Comparison of ENCODE assay signal across 11 mouse cellular contexts in the genomic region with DNA sequence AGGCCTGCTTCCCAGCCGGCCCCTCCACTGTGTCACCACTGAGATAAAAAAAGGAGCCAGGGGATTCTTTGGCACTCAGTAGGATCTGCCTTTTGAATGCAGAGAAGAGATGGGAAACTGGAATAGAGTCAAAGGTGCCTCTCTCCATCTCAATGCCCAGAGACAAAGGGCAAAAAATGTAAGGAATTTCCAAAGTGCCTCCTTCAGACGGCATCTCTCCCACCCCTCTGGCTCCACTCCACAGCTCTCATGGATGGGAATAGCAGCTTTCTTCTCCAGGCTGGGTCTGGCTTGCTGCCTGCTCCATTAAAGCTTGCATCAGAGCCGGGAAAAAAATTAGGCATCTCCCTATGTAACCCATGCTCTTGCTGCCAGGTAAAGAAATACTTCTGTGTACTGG. TPM values are rescaled to one million over a fixed set of nuclear protein-coding genes. Genes with fewer than 3 reads are reported as not detected.
DNase-seq lines count a peak whose midpoint lies in the region; ATAC-seq and TF ChIP-seq lines count a peak whose summit lies in the region.
"Had no signal": no experiment of that assay in that cellular context is flagged by ENCODE, and none has a peak within 500 bp of the region (broad histone marks: within the 10 kb centered on the region; RNA-seq: fewer than 3 reads in every experiment).

No protein-coding gene starts in this region.

- peak; percentile 68 for ATAC-seq in lung, embryonic 16.5 days (ENCODE audit: low read depth)
- ATAC-seq in hindbrain, embryonic 16.5 days = peak; percentile 14; the same call in 1 of the 2 replicates

- TF ChIP-seq POLR2A in lung, adult 2 months (IDR thresholded peaks at IDR 0.05; ENCODE audit: borderline replicate concordance, extremely low read depth, low read depth, low read length) = no peak

- TF ChIP-seq CTCF in gastrocnemius, adult 2 months (IDR thresholded peaks at IDR 0.05) = no peak
- no peak for TF ChIP-seq CTCF in lung, adult 2 months (IDR thresholded peaks at IDR 0.05; ENCODE audit: insufficient read depth, low read length)

- DNase-seq in gastrocnemius, adult 2 months = peak; percentile 47
- no peak for DNase-seq in gastrocnemius, postnatal 36 days
- no peak for DNase-seq in lung, adult 2 months
- DNase-seq in right cerebral cortex, postnatal 4 days = peak; percentile 60
- DNase-seq in layer of hippocampus, adult 9-11 months = no peak
- DNase-seq in cerebellum, adult 9-11 months = no peak
- DNase-seq: adrenal gland, postnatal 14 days; kidney, adult 18-20 months had no signal

- no peaks in the 10 kb centered on the region for H3K27me3 ChIP-seq in lung, embryonic 16.5 days (ENCODE audit: control insufficient read depth, insufficient read depth, low read depth, low read length)
- H3K27me3 ChIP-seq in hindbrain, embryonic 16.5 days (replicated peaks; ENCODE audit: control insufficient read depth, insufficient read depth, low read length) = no peaks in the 10 kb centered on the region

- H3K9me3 ChIP-seq in lung, embryonic 16.5 days (ENCODE audit: control insufficient read depth, low read length) = no peaks in the 10 kb centered on the region
- H3K9me3 ChIP-seq in hindbrain, embryonic 16.5 days (ENCODE audit: control insufficient read depth, low read length) = no peaks in the 10 kb centered on the region

- H3K27ac ChIP-seq in gastrocnemius, adult 2 months = peak overlapping the region; percentile 56
- H3K27ac ChIP-seq in lung, embryonic 16.5 days (ENCODE audit: low read length) = peak overlapping the region; percentile 86
- 0 out of 2 replicates have a peak overlapping the region, but pooled peaks have one; percentile 13 for H3K27ac ChIP-seq in hindbrain, embryonic 16.5 days (ENCODE audit: low read depth, low read length)
- H3K27ac ChIP-seq: liver, embryonic 14.5 days had no signal

- intact Hi-C loops in gastrocnemius, adult 2 months (cut with DNase I) = no loop called here
- intact Hi-C loops in gastrocnemius, postnatal 36 days (cut with DNase I) = no loop called here

- H3K4me1 ChIP-seq in lung, embryonic 16.5 days (replicated peaks; ENCODE audit: control insufficient read depth, insufficient read depth, low read length) = peaks cover 44% of the 10 kb centered on the region
- peaks cover 19% of the 10 kb centered on the region for H3K4me1 ChIP-seq in lung, adult 2 months (ENCODE audit: control insufficient read depth, insufficient read depth, low read length)
- peaks cover 19% of the 10 kb centered on the region for H3K4me1 ChIP-seq in hindbrain, embryonic 16.5 days (ENCODE audit: control insufficient read depth, insufficient read depth, low read depth, low read length)

- no peak overlapping the region for H3K4me3 ChIP-seq in gastrocnemius, adult 2 months
- no peak overlapping the region for H3K4me3 ChIP-seq in lung, embryonic 16.5 days (ENCODE audit: low read length)
- no peak overlapping the region for H3K4me3 ChIP-seq in lung, adult 2 months (replicated peaks; ENCODE audit: extremely low read depth, low read depth, low read length)
- no peak overlapping the region for H3K4me3 ChIP-seq in hindbrain, embryonic 16.5 days (ENCODE audit: low read length)

- H3K9ac ChIP-seq in lung, embryonic 16.5 days (ENCODE audit: low read length) = no peak overlapping the region
- no peak overlapping the region for H3K9ac ChIP-seq in hindbrain, embryonic 16.5 days (ENCODE audit: low read depth, low read length)
- H3K9ac ChIP-seq: liver, embryonic 14.5 days had no signal

- no peaks in the 10 kb centered on the region for H3K36me3 ChIP-seq in lung, embryonic 16.5 days (ENCODE audit: control insufficient read depth, insufficient read depth, low read length)
- H3K36me3 ChIP-seq in hindbrain, embryonic 16.5 days (ENCODE audit: control insufficient read depth, insufficient read depth, low read length) = no peaks in the 10 kb centered on the region

- WGBS in lung, embryonic 16.5 days = 14% methylated on average over 3 of the region's 3 CpGs
- 24% methylated on average over 3 of the region's 3 CpGs for whole genome bisulfite sequencing in lung, adult 2 months
- WGBS in hindbrain, embryonic 16.5 days = 13% methylated on average over 3 of the region's 3 CpGs

- H3K4me2 ChIP-seq in lung, embryonic 16.5 days (ENCODE audit: low read depth, low read length) = no peak overlapping the region
- H3K4me2 ChIP-seq in hindbrain, embryonic 16.5 days (ENCODE audit: low read length) = no peak overlapping the region

RNA-seq across cellular contexts. Expression of a gene that starts 37.4 kb away (rescaled TPM):
- total RNA-seq in gastrocnemius, adult 2 months (2021) = 10 to 100 TPM; 22.0 to 31.9 TPM
- 10 to 100 TPM; 15.7 to 20.8 TPM for total RNA-seq in gastrocnemius, postnatal 36 days (2021)
- polyA plus RNA-seq in lung, embryonic 16.5 days (2015; fragmentation: Nextera tagmentation; extraction: Ambion mirVana) = 35.0 and 37.4 TPM in 2 replicates
- polyA plus RNA-seq in lung, adult 2 months (2012; rRNA removed) = 190 and 236 TPM in 2 replicates
- 8.3 and 11.3 TPM in 2 replicates for polyA plus RNA-seq in hindbrain, embryonic 16.5 days (2015; fragmentation: Nextera tagmentation; extraction: Ambion mirVana)

Comparison
In these comparisons a context has a peak if more than half of its experiments do, and no peak if none do; other contexts are left out.
1. DNase-seq: peak in gastrocnemius, adult 2 months (single experiment) and right cerebral cortex, postnatal 4 days (single experiment); none in gastrocnemius, postnatal 36 days (0 of 2), lung, adult 2 months (single experiment), layer of hippocampus, adult 9-11 months (single experiment) and cerebellum, adult 9-11 months (single experiment).
2. H3K27ac ChIP-seq: peak in every context shown above with its lines; median percentile 86 in lung, embryonic 16.5 days; 56 in gastrocnemius, adult 2 months; 13 in hindbrain, embryonic 16.5 days.